Comparison of ENCODE assay signal across 21 mouse cellular contexts in genomic region chr2:35280001-35280400, GRCm38 (mm10). TPM values are rescaled to one million over a fixed set of nuclear protein-coding genes. Genes with fewer than 3 reads are reported as not detected.
DNase-seq lines count a peak whose midpoint lies in the region; ATAC-seq lines count a peak whose summit lies in the region.
"Had no signal": no experiment of that assay in that cellular context is flagged by ENCODE, and none has a peak within 500 bp of the region (broad histone marks: within the 10 kb centered on the region; RNA-seq: fewer than 3 reads in every experiment).

No protein-coding gene starts in this region.

- intact Hi-C loops in heart, postnatal 14 days (cut with DNase I): no loop called here

- H3K27ac ChIP-seq in kidney, embryonic 16.5 days (ENCODE audit: low read length): no peak overlapping the region
- H3K27ac ChIP-seq in liver, embryonic 15.5 days (replicated peaks): no peak overlapping the region
- H3K27ac ChIP-seq: forebrain, embryonic 13.5 days; heart, adult 2 months; heart, embryonic 13.5 days; hindbrain, embryonic 13.5 days; limb, embryonic 15.5 days; stomach, postnatal 0 days had no signal

- ATAC-seq in kidney, embryonic 16.5 days (ENCODE audit: low FRiP score, low TSS enrichment): peak; percentile 24
- ATAC-seq in liver, embryonic 15.5 days (ENCODE audit: insufficient read depth): peak; percentile 49
- ATAC-seq: forebrain, embryonic 13.5 days had no signal

- DNase-seq in heart, adult 11 months: peak; percentile 89
- no peak for DNase-seq in heart, postnatal 14 days
- peak; percentile 54 for DNase-seq in liver
- DNase-seq in cerebellum, postnatal 4 days (ENCODE audit: low spot score in 2 of 2): no peak
- DNase-seq in lung, postnatal 10 days: no peak
- DNase-seq in layer of hippocampus, adult 18-20 months (ENCODE audit: low spot score in 2 of 2): no peak
- DNase-seq: adrenal gland, postnatal 14 days; cerebellum, adult 8-10 months; cerebellum, postnatal 36 days; heart, adult 2 months; left cerebral cortex, postnatal 4 days; lung, postnatal 14 days; thymus, adult 2 months had no signal

- H3K27me3 ChIP-seq in kidney, embryonic 16.5 days (ENCODE audit: insufficient read depth, low read length): peaks cover 12% of the 10 kb centered on the region
- peaks cover 47% of the 10 kb centered on the region for H3K27me3 ChIP-seq in liver, embryonic 15.5 days

- H3K4me3 ChIP-seq in kidney, embryonic 16.5 days (ENCODE audit: low read length): no peak overlapping the region
- H3K4me3 ChIP-seq in liver, embryonic 15.5 days (replicated peaks): no peak overlapping the region
- H3K4me3 ChIP-seq: forebrain, embryonic 13.5 days; heart, adult 2 months; heart, embryonic 13.5 days; hindbrain, embryonic 13.5 days; limb, embryonic 15.5 days had no signal

- no peak overlapping the region for H3K9ac ChIP-seq in kidney, embryonic 16.5 days (replicated peaks; ENCODE audit: low read length)
- no peak overlapping the region for H3K9ac ChIP-seq in liver, embryonic 15.5 days
- H3K9ac ChIP-seq: forebrain, embryonic 13.5 days; heart, embryonic 13.5 days; hindbrain, embryonic 13.5 days; limb, embryonic 15.5 days had no signal

- H3K36me3 ChIP-seq in kidney, embryonic 16.5 days (ENCODE audit: insufficient read depth, low read length): no peaks in the 10 kb centered on the region
- no peaks in the 10 kb centered on the region for H3K36me3 ChIP-seq in liver, embryonic 15.5 days (replicated peaks)
- H3K36me3 ChIP-seq: hindbrain, embryonic 13.5 days had no signal

- H3K9me3 ChIP-seq in kidney, embryonic 16.5 days (ENCODE audit: low read length): no peaks in the 10 kb centered on the region
- H3K9me3 ChIP-seq in liver, embryonic 15.5 days (replicated peaks): no peaks in the 10 kb centered on the region
- H3K9me3 ChIP-seq: forebrain, embryonic 13.5 days; heart, embryonic 13.5 days; hindbrain, embryonic 13.5 days; limb, embryonic 15.5 days had no signal

- 51% methylated on average over 3 of the region's 3 CpGs for WGBS in kidney, embryonic 16.5 days
- 40% methylated on average over 3 of the region's 3 CpGs for whole genome bisulfite sequencing in liver, embryonic 15.5 days (ENCODE audit: insufficient replicate concordance)

- peaks cover 32% of the 10 kb centered on the region for H3K4me1 ChIP-seq in kidney, embryonic 16.5 days (ENCODE audit: insufficient read depth, low read length)
- peaks cover 37% of the 10 kb centered on the region for H3K4me1 ChIP-seq in liver, embryonic 15.5 days (replicated peaks)

- H3K4me2 ChIP-seq in kidney, embryonic 16.5 days (replicated peaks; ENCODE audit: low read depth, low read length): no peak overlapping the region
- H3K4me2 ChIP-seq in liver, embryonic 15.5 days: no peak overlapping the region
- H3K4me2 ChIP-seq: forebrain, embryonic 13.5 days; heart, embryonic 13.5 days; hindbrain, embryonic 13.5 days; limb, embryonic 15.5 days; midbrain, embryonic 11.5 days had no signal

RNA-seq across cellular contexts. Expression of gene Gsn, which starts 23.8 kb away (rescaled TPM):
- total RNA-seq in heart, postnatal 14 days (2021): 100 to 1,000 TPM; 271 to 430 TPM
- polyA plus RNA-seq in kidney, embryonic 16.5 days (2015; fragmentation: Nextera tagmentation; extraction: Ambion mirVana): 149 and 165 TPM in 2 replicates
- 134 and 144 TPM in 2 replicates for polyA plus RNA-seq in liver, embryonic 15.5 days (2015; fragmentation: Nextera tagmentation; extraction: Ambion mirVana)
- total RNA-seq in layer of hippocampus, adult 18-20 months (2021): 10 to 100 TPM; 45.0 to 49.4 TPM

RNA-seq across cellular contexts. Expression of gene Stom, which starts 56.8 kb away (rescaled TPM):
- 10 to 100 TPM; 65.0 to 72.0 TPM for total RNA-seq in heart, postnatal 14 days (2021)
- polyA plus RNA-seq in kidney, embryonic 16.5 days (2015; fragmentation: Nextera tagmentation; extraction: Ambion mirVana): 36.9 and 40.4 TPM in 2 replicates
- polyA plus RNA-seq in liver, embryonic 15.5 days (2015; fragmentation: Nextera tagmentation; extraction: Ambion mirVana): 169 and 191 TPM in 2 replicates
- total RNA-seq in layer of hippocampus, adult 18-20 months (2021): 10 to 100 TPM in 1 of 2 experiments, 1 to 10 TPM in 1; 8.3 to 10.2 TPM

Comparison
In these comparisons a context has a peak if more than half of its experiments do, and no peak if none do; other contexts are left out.
1. DNase-seq: peak in heart, adult 11 months (single experiment) and liver (single experiment); none in heart, postnatal 14 days (0 of 2), cerebellum, postnatal 4 days (0 of 2), lung, postnatal 10 days (single experiment) and layer of hippocampus, adult 18-20 months (0 of 2).
2. RNA of gene Gsn, which starts 23.8 kb away (total RNA-seq): 271 to 430 TPM in heart, postnatal 14 days; 45.0 to 49.4 TPM in layer of hippocampus, adult 18-20 months; every median in the first group is over 4 times any median in the second.
3. RNA of gene Stom, which starts 56.8 kb away (total RNA-seq): 65.0 to 72.0 TPM in heart, postnatal 14 days; 8.3 to 10.2 TPM in layer of hippocampus, adult 18-20 months; every median in the first group is over 4 times any median in the second.